Mouse (Mus musculus) heart, embryonic 14.5 days (tissue): Measurements from ENCODE around the gene Dnajc4. TPM values are rescaled to one million over a fixed set of nuclear protein-coding genes. Genes with fewer than 3 reads are reported as not detected.
A peak's percentile ranks its signal among the peaks of the same experiment; 100 is the strongest.

Experiments used
- ATAC-seq: fragments of 200-750 bp; cut with Nextera tagmentation; 2 replicates; pipeline ENCODE4 v1.8.0; 2017; ENCODE audit warnings: low read depth, moderate TSS enrichment; ENCODE audit not compliant: insufficient number of reproducible peaks, insufficient read depth, low FRiP score
- H3K27ac ChIP-seq, 2 experiments: fragments of 200-500 bp in 1 of 2; fragments of 300-500 bp in 1 of 2; sonication (generic) in 1 of 2; replicated peaks in 1 of 2; 2 replicates each; pipeline ENCODE4 v1.5.1; 2012 to 2014; ENCODE audit warnings: low read depth in 2 of 2, low read length in 2 of 2, control low read depth in 1 of 2, mild to moderate bottlenecking in 1 of 2, mixed read lengths in 1 of 2; ENCODE audit not compliant: control insufficient read depth in 1 of 2, insufficient read depth in 1 of 2
- H3K27me3 ChIP-seq: fragments of 300-500 bp; sonication (generic); 2 replicates; pipeline ENCODE4 v1.6.1; 2014; ENCODE audit warnings: mild to moderate bottlenecking, low read length, control low read depth; ENCODE audit not compliant: control insufficient read depth, insufficient read depth
- H3K36me3 ChIP-seq: fragments of 300-500 bp; sonication (generic); 2 replicates; pipeline ENCODE4 v1.6.1; 2014; ENCODE audit warnings: mild to moderate bottlenecking, control low read depth, low read length, mixed read lengths; ENCODE audit not compliant: control insufficient read depth, insufficient read depth
- H3K4me1 ChIP-seq, 2 experiments: fragments of 200-500 bp in 1 of 2; fragments of 300-500 bp in 1 of 2; sonication (generic) in 1 of 2; 2 replicates each; pipeline ENCODE4 v1.6.1; 2012 to 2014; ENCODE audit warnings: low read length in 2 of 2, control low read depth in 1 of 2, mixed read lengths in 1 of 2; ENCODE audit not compliant: control insufficient read depth in 2 of 2, insufficient read depth in 2 of 2
- H3K4me2 ChIP-seq: fragments of 300-500 bp; sonication (generic); 2 replicates; pipeline ENCODE4 v1.6.1; 2014; ENCODE audit warnings: mild to moderate bottlenecking, low read length
- H3K4me3 ChIP-seq, 2 experiments: fragments of 200-500 bp in 1 of 2; fragments of 300-500 bp in 1 of 2; sonication (generic) in 1 of 2; 2 replicates each; pipeline ENCODE4 v1.5.1; 2012 to 2014; ENCODE audit warnings: low read length in 2 of 2, mild to moderate bottlenecking in 2 of 2, control low read depth in 1 of 2, low read depth in 1 of 2, moderate library complexity in 1 of 2; ENCODE audit not compliant: control insufficient read depth in 1 of 2, insufficient read depth in 1 of 2
- H3K9ac ChIP-seq: fragments of 300-500 bp; sonication (generic); 2 replicates; pipeline ENCODE4 v1.6.1; 2014; ENCODE audit warnings: mild to moderate bottlenecking, low read length
- H3K9me3 ChIP-seq: fragments of 300-500 bp; sonication (generic); 2 replicates; pipeline ENCODE4 v1.6.1; 2016; ENCODE audit warnings: low read length, control low read depth; ENCODE audit not compliant: control insufficient read depth
- WGBS: fragments of 180-500 bp; shearing (Covaris S2); extraction: QIAGEN DNeasy Blood & Tissue Kit; methylation state at CpG from one replicate; pipeline ENCODE4 v1.1.7; 2014; 5-methylcytosine and 5-hydroxymethylcytosine counted together
- polyA plus RNA-seq: library from polyadenylated mRNA; unstranded; fragments of >200 nt; fragmentation: Nextera tagmentation; extraction: Ambion mirVana; gene quantifications from 2 replicates; pipeline ENCODE4 v1.2.1, GENCODE M21; 2014

Dnajc4 gene
- polyA plus RNA-seq, 1 experiment from 2014 or later, result 40.0 TPM

DNA sequence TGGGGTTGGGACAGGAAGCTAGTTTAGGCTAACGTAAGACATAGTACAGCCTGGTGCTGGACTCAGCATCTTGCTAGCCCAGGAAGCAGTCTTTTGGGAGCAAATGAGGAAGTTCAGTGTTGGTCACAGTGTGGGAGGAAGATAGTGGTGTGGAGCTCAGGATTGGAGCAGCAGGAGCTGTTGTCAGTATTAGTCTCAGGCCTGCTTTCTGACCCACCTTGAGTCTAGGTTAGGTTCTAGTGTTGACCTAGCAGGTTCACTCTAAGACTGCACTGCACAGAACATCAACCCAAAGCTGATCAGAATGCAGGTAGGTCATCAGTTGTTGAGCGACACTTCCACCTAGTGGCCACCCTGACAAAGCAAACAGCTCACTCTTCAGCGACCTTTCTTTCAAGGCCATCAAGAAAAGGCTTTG is 27.9 kb upstream of the Dnajc4 start:
- WGBS, result 50% methylated on average over 3 of the region's 3 CpGs
- no peak for ATAC-seq

DNA sequence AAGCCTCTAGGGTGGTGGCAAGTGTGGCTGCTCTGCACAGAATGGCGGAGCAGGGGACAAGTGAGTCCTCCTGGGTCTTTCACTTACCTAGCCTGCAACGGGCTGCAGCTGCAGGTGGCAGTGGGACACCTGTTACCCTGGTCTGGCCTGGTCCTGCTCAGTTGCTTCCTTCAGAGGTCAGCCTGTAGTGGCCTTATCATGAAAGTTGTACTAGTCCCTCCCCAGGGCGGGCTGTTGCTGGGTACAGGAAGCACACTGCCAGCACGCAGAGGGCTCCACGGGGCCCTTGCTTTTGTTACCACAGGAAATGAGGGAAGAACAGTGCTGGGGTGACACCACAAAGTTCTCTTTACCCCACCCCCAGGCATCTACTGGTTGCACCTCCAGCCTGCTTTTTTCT is 26.8 kb upstream of the Dnajc4 start, which contains the start of gene Fermt3:
TSS of gene Fermt3 (minus strand) at position 279 of the 400 bp plus-strand sequence.
- Histone ChIP-seq H3K27ac (peak within 1 kb of the TSS; percentile 35 to 48), H3K4me2 (no peak within 1 kb of the TSS), H3K9me3 (no peaks in the 10 kb centered on the region), H3K9ac (peak within 1 kb of the TSS; percentile 11; the same call in 1 of the 2 replicates), H3K4me3 (no peak within 1 kb of the TSS), H3K4me1 (peaks cover 6 to 9% of the 10 kb centered on the region in 2 experiments; a peak in 2 of 4 replicates), H3K36me3 (peaks cover 56% of the 10 kb centered on the region), H3K27me3 (no peaks in the 10 kb centered on the region)
- 60% methylated on average over 5 of the region's 5 CpGs for WGBS
- 0 out of 2 replicates have a peak, but pooled peaks have one; percentile 36 for ATAC-seq

More for the DNA sequence above, 27.9 kb upstream of the Dnajc4 start:
- H3K9ac ChIP-seq, result no peak overlapping the region
- peaks cover 6 to 9% of the 10 kb centered on the region in 2 experiments; a peak in 2 of 4 replicates for H3K4me1 ChIP-seq
- no peak overlapping the region for H3K4me3 ChIP-seq
- H3K9me3 ChIP-seq, result no peaks in the 10 kb centered on the region
- peaks cover 66% of the 10 kb centered on the region for H3K36me3 ChIP-seq
- H3K27ac ChIP-seq, result no peak overlapping the region
- H3K27me3 ChIP-seq, result no peaks in the 10 kb centered on the region
- H3K4me2 ChIP-seq, result no peak overlapping the region

DNA sequence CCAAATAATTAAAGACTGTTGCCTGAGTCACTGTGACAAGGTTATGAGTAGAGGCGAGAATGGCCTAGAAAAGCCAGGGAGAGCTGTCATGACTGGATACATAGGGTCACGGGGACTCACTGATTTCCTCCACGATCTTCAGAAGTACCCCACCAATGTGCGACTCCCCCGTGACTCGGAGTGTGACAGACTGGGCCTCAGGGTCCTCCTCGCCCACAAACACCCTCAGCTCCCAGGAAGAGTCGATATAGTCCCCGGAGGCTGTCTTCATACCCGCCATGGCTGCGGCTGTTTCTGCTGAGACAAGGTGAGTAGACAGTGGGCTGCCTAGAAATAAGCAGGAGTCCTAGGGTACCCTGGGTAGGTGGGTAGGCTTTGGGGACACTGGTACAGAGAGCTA is 26.2 kb upstream of the Dnajc4 start:
- no peak overlapping the region for H3K4me3 ChIP-seq
- peak overlapping the region; percentile 11; the same call in 1 of the 2 replicates for H3K9ac ChIP-seq
- peaks cover 6 to 9% of the 10 kb centered on the region in 2 experiments; a peak in 2 of 4 replicates for H3K4me1 ChIP-seq
- no peaks in the 10 kb centered on the region for H3K9me3 ChIP-seq
- no peaks in the 10 kb centered on the region for H3K27me3 ChIP-seq
- peak overlapping the region; percentile 29 to 48; a peak in 3 of 4 replicates for H3K27ac ChIP-seq
- ATAC-seq, result no peak
- WGBS, result 82% methylated on average over 11 of the region's 11 CpGs
- no peak overlapping the region for H3K4me2 ChIP-seq
- H3K36me3 ChIP-seq, result peaks cover 49% of the 10 kb centered on the region

DNA sequence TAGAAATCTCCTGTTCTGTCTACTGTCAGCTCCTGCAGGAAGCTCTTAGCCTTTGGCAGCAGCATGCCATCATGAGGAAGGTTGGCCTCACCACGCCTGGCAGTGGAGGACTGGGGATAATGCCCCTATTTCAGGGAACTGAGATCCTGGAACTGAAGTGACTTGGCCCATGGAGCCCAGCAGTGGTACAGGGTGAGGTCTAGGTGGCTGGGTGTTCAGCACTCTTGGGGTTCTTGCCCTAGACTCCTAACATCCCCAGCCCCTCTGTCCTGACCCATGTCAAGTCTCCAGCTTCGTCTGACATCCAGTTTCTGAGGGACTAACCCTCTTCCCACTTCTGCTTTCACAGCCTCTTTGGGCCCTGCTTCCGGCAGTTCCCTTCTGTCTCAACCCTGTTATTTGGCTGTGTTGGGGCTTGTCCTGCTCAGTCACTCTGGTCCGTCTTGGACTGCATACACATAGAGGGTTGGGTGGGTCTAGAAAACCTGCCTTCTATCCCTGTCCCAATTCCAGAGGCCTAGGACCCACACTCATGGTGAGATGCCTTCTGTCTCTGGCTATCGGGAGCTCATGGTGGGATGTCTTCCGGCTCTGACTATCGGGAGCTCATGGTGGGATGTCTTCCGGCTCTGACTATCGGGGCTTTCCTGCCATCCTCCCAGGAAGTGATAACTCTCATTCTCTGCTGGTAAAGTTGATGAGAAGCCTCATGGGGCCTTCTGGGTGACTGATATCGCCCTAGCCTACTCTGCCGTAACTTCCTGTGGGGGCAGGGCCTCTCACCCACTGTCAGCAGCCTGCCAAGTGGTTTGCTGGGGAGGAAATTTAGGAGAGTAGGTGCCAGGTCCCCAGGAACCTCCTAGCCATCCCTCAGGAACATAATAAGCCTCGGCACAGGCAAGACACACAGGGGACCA is 25.4 kb upstream of the Dnajc4 start:
- H3K27me3 ChIP-seq, result no peaks in the 10 kb centered on the region
- H3K4me1 ChIP-seq, result peaks cover 6 to 9% of the 10 kb centered on the region in 2 experiments; a peak in 2 of 4 replicates
- H3K4me2 ChIP-seq, result peak overlapping the region; percentile 18; the same call in 1 of the 2 replicates
- no peak for ATAC-seq
- H3K9ac ChIP-seq, result peak overlapping the region; percentile 16; the same call in 1 of the 2 replicates
- WGBS, result 64% methylated on average over 12 of the region's 12 CpGs
- H3K27ac ChIP-seq, result peak overlapping the region; percentile 29 to 48; a peak in 3 of 4 replicates
- H3K4me3 ChIP-seq, result no peak overlapping the region
- no peaks in the 10 kb centered on the region for H3K9me3 ChIP-seq
- peaks cover 42% of the 10 kb centered on the region for H3K36me3 ChIP-seq

DNA sequence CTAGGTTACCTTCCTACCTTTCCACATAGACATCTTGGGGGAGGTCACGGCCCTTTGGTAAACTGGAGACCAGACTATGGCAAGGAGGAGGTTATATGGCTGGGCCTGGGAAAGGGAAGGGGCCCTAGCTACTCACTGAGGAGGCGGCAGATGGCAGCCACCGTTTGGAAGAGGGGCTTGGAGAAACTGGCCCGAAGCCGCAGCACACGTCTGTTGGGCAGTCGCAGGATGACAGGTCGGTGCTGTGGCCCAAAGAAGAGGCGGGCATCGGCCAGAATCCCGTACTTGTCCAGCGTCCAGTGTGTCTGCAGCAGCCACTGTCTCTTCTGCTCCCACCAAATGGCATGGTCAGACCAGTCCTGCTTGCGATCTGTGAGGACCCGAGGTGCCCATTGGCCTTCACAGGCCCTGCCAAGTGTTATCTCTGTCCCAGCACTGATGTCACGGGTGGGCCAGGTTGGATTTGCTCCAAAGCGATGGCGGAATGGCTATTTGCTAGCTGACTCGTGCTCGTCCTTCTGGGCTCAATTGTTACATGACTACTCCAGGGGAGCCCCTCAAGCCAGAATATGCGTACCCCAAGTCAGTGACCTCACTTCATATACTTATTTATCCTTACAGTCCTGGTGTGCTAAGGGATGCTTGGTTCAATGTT is 22.2 kb upstream of the Dnajc4 start:
- no peak overlapping the region for H3K4me3 ChIP-seq
- no peaks in the 10 kb centered on the region for H3K9me3 ChIP-seq
- H3K27me3 ChIP-seq, result no peaks in the 10 kb centered on the region
- no peak overlapping the region for H3K9ac ChIP-seq
- H3K36me3 ChIP-seq, result peaks cover 10% of the 10 kb centered on the region
- peaks cover 6 to 9% of the 10 kb centered on the region in 2 experiments; a peak in 2 of 4 replicates for H3K4me1 ChIP-seq
- ATAC-seq, result 0 out of 2 replicates have a peak, but pooled peaks have one; percentile 38
- H3K27ac ChIP-seq, result no peak overlapping the region
- no peak overlapping the region for H3K4me2 ChIP-seq
- WGBS, result 82% methylated on average over 20 of the region's 20 CpGs

DNA sequence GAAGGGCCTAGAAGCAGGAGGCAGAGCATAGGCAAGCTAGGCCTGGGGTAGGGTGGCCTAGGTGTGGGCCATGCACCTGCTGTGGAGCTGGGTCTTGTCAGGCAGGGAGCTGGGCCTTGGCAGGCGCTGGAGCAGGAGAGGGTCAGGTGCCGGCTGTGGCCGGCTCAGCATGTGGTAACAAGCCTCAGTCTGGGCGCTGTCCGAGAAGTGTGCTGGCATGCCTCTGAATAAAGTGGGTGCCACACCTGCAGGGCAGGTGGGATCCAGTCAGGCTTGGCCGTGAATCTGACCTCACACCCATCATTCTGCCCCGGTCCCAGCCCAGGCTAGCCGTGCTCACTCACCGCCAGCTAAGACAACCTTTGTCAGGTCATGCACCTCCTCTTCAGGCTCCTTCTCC is 21.6 kb upstream of the Dnajc4 start:
- H3K9me3 ChIP-seq, result no peaks in the 10 kb centered on the region
- H3K27ac ChIP-seq, result no peak overlapping the region
- no peaks in the 10 kb centered on the region for H3K27me3 ChIP-seq
- WGBS, result 82% methylated on average over 9 of the region's 9 CpGs
- H3K4me2 ChIP-seq, result no peak overlapping the region
- H3K4me1 ChIP-seq, result peaks cover 6% of the 10 kb centered on the region in 2 experiments; a peak in 2 of 4 replicates
- H3K4me3 ChIP-seq, result no peak overlapping the region
- no peak overlapping the region for H3K9ac ChIP-seq
- H3K36me3 ChIP-seq, result peaks cover 4% of the 10 kb centered on the region; the same call in 1 of the 2 replicates
- no peak for ATAC-seq

DNA sequence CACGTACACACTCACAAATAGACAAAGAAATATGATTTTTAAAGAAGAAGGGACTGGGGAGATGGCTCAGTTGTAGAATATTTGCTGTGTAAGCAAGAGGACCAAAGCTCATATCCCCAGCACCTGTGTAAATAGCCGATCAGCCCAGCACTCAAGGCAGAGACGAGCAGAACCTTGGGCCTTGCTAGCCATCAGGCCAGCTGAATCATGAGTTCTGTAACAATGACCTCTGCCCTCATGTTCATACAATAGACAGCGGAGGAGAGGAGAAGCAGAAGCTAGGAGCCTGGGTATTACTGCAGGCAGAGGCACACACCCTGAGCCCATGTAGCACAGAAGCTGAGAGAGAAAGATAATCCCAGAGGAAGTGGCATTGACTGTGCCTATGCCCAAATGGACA is 20.1 kb upstream of the Dnajc4 start:
- 85% methylated on average over 4 of the region's 4 CpGs for WGBS
- no peak overlapping the region for H3K4me3 ChIP-seq
- no peak for ATAC-seq
- H3K4me2 ChIP-seq, result no peak overlapping the region
- no peak overlapping the region for H3K9ac ChIP-seq
- no peaks in the 10 kb centered on the region for H3K9me3 ChIP-seq
- H3K36me3 ChIP-seq, result no peaks in the 10 kb centered on the region
- H3K27ac ChIP-seq, result no peak overlapping the region
- no peaks in the 10 kb centered on the region for H3K27me3 ChIP-seq
- H3K4me1 ChIP-seq, result no peaks in the 10 kb centered on the region
